Mouse (Mus musculus) midbrain, postnatal 0 days (tissue): Measurements from ENCODE around the gene Ccdc30. TPM values are rescaled to one million over a fixed set of nuclear protein-coding genes. Genes with fewer than 3 reads are reported as not detected.

ENCODE experiments used
- ATAC-seq: fragments of 200-750 bp; cut with Nextera tagmentation; 2 replicates; pipeline ENCODE4 v1.8.0; 2017; ENCODE audit warnings: moderate number of reproducible peaks, mild to moderate bottlenecking, moderate TSS enrichment, moderate library complexity; ENCODE audit not compliant: low FRiP score
- DNase-seq: peaks from one replicate; pipeline ENCODE4 v3.0.0-alpha.2; 2015; ENCODE audit warnings: low spot score
- H3K27ac ChIP-seq: fragments of 300-500 bp; sonication (generic); 2 replicates; pipeline ENCODE4 v1.5.1; 2014; ENCODE audit warnings: low read depth, mild to moderate bottlenecking, low read length, mixed read lengths
- H3K27me3 ChIP-seq: fragments of 300-500 bp; sonication (generic); 2 replicates; pipeline ENCODE4 v1.6.1; 2014; ENCODE audit warnings: low read length, control low read depth, mixed read lengths; ENCODE audit not compliant: insufficient read depth
- H3K36me3 ChIP-seq: fragments of 300-500 bp; sonication (generic); 2 replicates; pipeline ENCODE4 v1.6.1; 2014; ENCODE audit warnings: low read length, control low read depth, mixed read lengths; ENCODE audit not compliant: insufficient read depth
- H3K4me1 ChIP-seq: fragments of 300-500 bp; sonication (generic); 2 replicates; pipeline ENCODE4 v1.6.1; 2014; ENCODE audit warnings: mild to moderate bottlenecking, control low read depth, antibody characterized with exemption, low read length, mixed read lengths; ENCODE audit not compliant: insufficient read depth
- H3K4me2 ChIP-seq: fragments of 300-500 bp; sonication (generic); 2 replicates; pipeline ENCODE4 v1.6.1; 2014; ENCODE audit warnings: low read depth, mild to moderate bottlenecking, low read length, mixed read lengths; ENCODE audit not compliant: poor library complexity, severe bottlenecking
- H3K4me3 ChIP-seq: fragments of 300-500 bp; sonication (generic); 2 replicates; pipeline ENCODE4 v1.5.1; 2014; ENCODE audit warnings: low read depth, mild to moderate bottlenecking, low read length, moderate library complexity
- H3K9ac ChIP-seq: fragments of 300-500 bp; sonication (generic); replicated peaks from 2 replicates; pipeline ENCODE4 v1.6.1; 2014; ENCODE audit warnings: mild to moderate bottlenecking, low read length, moderate library complexity, mixed read lengths; ENCODE audit not compliant: poor library complexity, severe bottlenecking
- H3K9me3 ChIP-seq: fragments of 300-500 bp; sonication (generic); 2 replicates; pipeline ENCODE4 v1.6.1; 2016; ENCODE audit warnings: low read length, control low read depth
- CTCF ChIP-seq: IDR thresholded peaks from 2 replicates; pipeline ENCODE4 v1.5.1; 2016; ENCODE audit warnings: antibody characterized with exemption, mild to moderate bottlenecking
- WGBS: fragments of 180-500 bp; shearing (Covaris S2); extraction: QIAGEN DNeasy Blood & Tissue Kit; methylation state at CpG from one replicate; pipeline ENCODE4 v1.1.7; 2014; 5-methylcytosine and 5-hydroxymethylcytosine counted together
- polyA plus RNA-seq: library from polyadenylated mRNA; unstranded; fragments of >200 nt; fragmentation: Nextera tagmentation; extraction: Ambion mirVana; gene quantifications from 2 replicates; pipeline ENCODE4 v1.2.1, GENCODE M21; 2015
- total RNA-seq: library from RNA; depleted of rRNA; stranded (reverse); fragments of >200 nt; gene quantifications from 2 replicates; pipeline ENCODE4 v1.2.3, GENCODE M21; 2014; rRNA removed

The Ccdc30 gene
- total and polyA plus RNA-seq, 2 experiments from 2014 or later = 9.6 to 24.1 TPM

DNA sequence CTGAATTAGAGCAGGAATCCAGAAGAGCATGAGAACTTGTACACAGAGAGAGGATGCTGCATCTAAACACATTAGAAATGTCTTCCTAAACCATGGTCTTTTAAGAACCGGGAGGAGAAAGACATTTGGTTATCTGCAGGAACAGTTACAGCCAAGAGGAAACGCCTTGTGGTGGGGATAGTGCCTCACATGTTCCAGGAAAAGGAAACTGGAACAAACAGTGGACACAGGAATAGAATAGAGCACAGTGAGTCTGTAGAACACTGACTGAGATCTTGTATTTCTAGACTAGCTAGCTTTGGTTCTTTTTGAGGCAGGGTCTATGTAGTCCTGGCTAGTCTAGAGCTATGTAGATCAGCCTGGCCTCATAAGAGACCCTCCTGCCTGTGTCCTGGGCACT lies 140.1 kb downstream of the Ccdc30 start:
- no peaks in the 10 kb centered on the region for H3K9me3 ChIP-seq
- H3K36me3 ChIP-seq = peaks cover 48% of the 10 kb centered on the region
- no peak overlapping the region for H3K4me3 ChIP-seq
- no peak for TF ChIP-seq CTCF
- no peaks in the 10 kb centered on the region for H3K27me3 ChIP-seq
- DNase-seq (no peak), ATAC-seq (no peak)
- WGBS = 78% methylated on average over 2 of the region's 2 CpGs
- no peak overlapping the region; the same call in 1 of the 2 replicates for H3K27ac ChIP-seq
- no peak overlapping the region for H3K9ac ChIP-seq
- H3K4me2 ChIP-seq = no peak overlapping the region
- no peaks in the 10 kb centered on the region for H3K4me1 ChIP-seq

DNA sequence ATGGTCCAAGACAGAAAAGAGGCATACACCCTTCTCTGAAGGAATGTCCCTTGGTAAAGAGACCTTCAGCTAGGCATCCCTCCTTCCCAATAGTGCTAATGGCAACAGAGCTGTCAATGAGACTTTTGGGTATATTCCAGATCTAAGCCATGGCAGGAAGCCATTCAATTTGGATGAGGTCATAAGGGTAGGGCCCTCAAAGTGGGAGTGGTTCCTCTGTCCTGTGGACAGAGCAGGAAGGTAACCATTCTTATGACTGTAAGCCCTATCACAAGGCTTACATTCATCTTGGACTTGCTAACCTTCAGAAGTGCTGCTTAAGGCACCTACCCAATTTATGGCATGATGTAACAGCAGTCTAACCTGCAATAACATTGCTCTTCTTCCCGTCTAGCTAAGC lies 140.7 kb downstream of the Ccdc30 start:
- H3K27me3 ChIP-seq = no peaks in the 10 kb centered on the region
- TF ChIP-seq CTCF = no peak
- H3K4me1 ChIP-seq = no peaks in the 10 kb centered on the region
- H3K4me3 ChIP-seq = no peak overlapping the region
- H3K4me2 ChIP-seq = no peak overlapping the region
- DNase-seq (no peak), ATAC-seq (no peak)
- H3K27ac ChIP-seq = no peak overlapping the region
- peaks cover 48% of the 10 kb centered on the region for H3K36me3 ChIP-seq
- H3K9me3 ChIP-seq = no peaks in the 10 kb centered on the region
- WGBS = 84% methylated on average over 1 of the region's 1 CpGs
- H3K9ac ChIP-seq = no peak overlapping the region

Other genes with a start within 250 kb of the Ccdc30 start
- 2.3 and 4.1 TPM in 2 replicates for gene Zfp691, start 241.3 kb downstream of the Ccdc30 start, total RNA-seq
- gene Zfp691, start 241.3 kb downstream of the Ccdc30 start, polyA plus RNA-seq = 2.5 and 3.3 TPM in 2 replicates
- gene Ermap, start 225.5 kb downstream of the Ccdc30 start, total RNA-seq = 0.33 and 2.5 TPM in 2 replicates
- 0.31 and 0.93 TPM in 2 replicates for gene Ermap, start 225.5 kb downstream of the Ccdc30 start, polyA plus RNA-seq
- gene Svbp, start 220.2 kb downstream of the Ccdc30 start, total RNA-seq = 66.3 and 83.1 TPM in 2 replicates
- 196 and 200 TPM in 2 replicates for gene Svbp, start 220.2 kb downstream of the Ccdc30 start, polyA plus RNA-seq
- 0.11 TPM in 1 of 2 replicates, not detected in the other for gene Tmem269, start 197.3 kb downstream of the Ccdc30 start, total RNA-seq
- gene Tmem269, start 197.3 kb downstream of the Ccdc30 start, polyA plus RNA-seq = 0.43 and 0.83 TPM in 2 replicates
- gene AU022252, start 182.8 kb downstream of the Ccdc30 start, total RNA-seq = 13.6 and 30.0 TPM in 2 replicates
- gene AU022252, start 182.8 kb downstream of the Ccdc30 start, polyA plus RNA-seq = 20.1 and 22.1 TPM in 2 replicates
- gene P3h1, start 182.6 kb downstream of the Ccdc30 start, total RNA-seq = 14.9 and 15.0 TPM in 2 replicates
- 9.8 and 10.2 TPM in 2 replicates for gene P3h1, start 182.6 kb downstream of the Ccdc30 start, polyA plus RNA-seq
- gene Cldn19, start 160.1 kb downstream of the Ccdc30 start, total RNA-seq = 2.7 and 4.5 TPM in 2 replicates
- 0.75 and 0.77 TPM in 2 replicates for gene Cldn19, start 160.1 kb downstream of the Ccdc30 start, polyA plus RNA-seq
- 678 and 724 TPM in 2 replicates for gene Ybx1, start 120.9 kb downstream of the Ccdc30 start, total RNA-seq
- 971 and 1,006 TPM in 2 replicates for gene Ybx1, start 120.9 kb downstream of the Ccdc30 start, polyA plus RNA-seq
- 22.8 and 30.3 TPM in 2 replicates for gene Ppih, start 95.0 kb downstream of the Ccdc30 start, total RNA-seq
- gene Ppih, start 95.0 kb downstream of the Ccdc30 start, polyA plus RNA-seq = 42.7 and 44.3 TPM in 2 replicates
- 14.7 and 19.2 TPM in 2 replicates for gene Ppcs, start 6.9 kb upstream of the Ccdc30 start, total RNA-seq
- 23.4 and 26.4 TPM in 2 replicates for gene Ppcs, start 6.9 kb upstream of the Ccdc30 start, polyA plus RNA-seq
- 0.16 TPM in 1 of 2 replicates, not detected in the other for gene Zmynd12, start 7.3 kb upstream of the Ccdc30 start, total RNA-seq
- gene Zmynd12, start 7.3 kb upstream of the Ccdc30 start, polyA plus RNA-seq = 0.44 and 0.64 TPM in 2 replicates
- gene Rimkla, start 77.1 kb upstream of the Ccdc30 start, total RNA-seq = 37.1 and 45.3 TPM in 2 replicates
- gene Rimkla, start 77.1 kb upstream of the Ccdc30 start, polyA plus RNA-seq = 25.3 and 25.8 TPM in 2 replicates
- gene Foxj3, start 121.5 kb upstream of the Ccdc30 start, total RNA-seq = 39.1 and 46.0 TPM in 2 replicates
- 21.3 and 26.4 TPM in 2 replicates for gene Foxj3, start 121.5 kb upstream of the Ccdc30 start, polyA plus RNA-seq
- gene Frg2f1, start 124.0 kb upstream of the Ccdc30 start, total RNA-seq = 19.0 and 27.4 TPM in 2 replicates
- gene Frg2f1, start 124.0 kb upstream of the Ccdc30 start, polyA plus RNA-seq = 15.9 and 16.1 TPM in 2 replicates
- gene Guca2a, start 222.2 kb upstream of the Ccdc30 start, total RNA-seq = not detected in 2 replicates
- gene Guca2a, start 222.2 kb upstream of the Ccdc30 start, polyA plus RNA-seq = not detected in 2 replicates
- not detected in 2 replicates for gene Guca2b, start 243.4 kb upstream of the Ccdc30 start, total RNA-seq
- gene Guca2b, start 243.4 kb upstream of the Ccdc30 start, polyA plus RNA-seq = not detected in 2 replicates